Mouse (Mus musculus) bone marrow, adult 2 months (tissue): ENCODE data around the gene Minpp1.

Source experiments
- CTCF ChIP-seq: fragments of 200-500 bp; IDR thresholded peaks from 2 replicates; pipeline ENCODE4 v1.5.1; 2011; ENCODE audit warnings: low read length, control low read depth; ENCODE audit not compliant: control insufficient read depth, insufficient read depth
- POLR2A ChIP-seq: fragments of 200-500 bp; IDR thresholded peaks from 2 replicates; pipeline ENCODE4 v1.6.1; 2011; ENCODE audit warnings: low read depth, mild to moderate bottlenecking, control low read depth, low read length, borderline replicate concordance; ENCODE audit not compliant: control insufficient read depth

DNA sequence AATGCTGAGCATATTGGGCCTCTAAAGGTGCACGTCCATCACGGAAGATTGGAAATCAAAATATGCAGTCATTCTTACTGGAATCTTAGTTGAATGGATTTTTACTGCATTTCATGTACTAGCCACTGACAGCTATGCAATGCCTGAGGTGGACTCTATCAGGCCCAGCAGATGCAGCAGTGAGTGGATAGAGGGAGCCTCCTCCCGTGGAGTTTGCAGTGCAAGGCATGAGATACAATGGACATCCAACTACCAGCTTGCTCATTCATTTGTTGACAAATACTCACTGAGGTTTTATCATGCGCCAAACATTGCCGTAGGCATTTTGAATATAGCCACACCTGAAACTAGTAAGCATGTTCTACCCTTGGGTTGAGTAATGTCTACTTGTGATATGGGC is 18.2 kb upstream of the Minpp1 start:
- TF ChIP-seq CTCF (no peak), POLR2A (no peak)
